Mouse (Mus musculus): ENCODE results near the gene Dock10. TPM values are rescaled to one million over a fixed set of nuclear protein-coding genes. Genes with fewer than 3 reads are reported as not detected.

Gene Dock10
- polyA plus RNA-seq, 1 experiment, result 43.0 TPM

- no peak for DNase-seq (ENCODE audit: extremely low spot score in 1 of 2, low spot score in 1 of 2)
Observed at GRCm38 (mm10) chr1:80659465-80660245, 98.7 kb downstream of the Dock10 start.

GRCm38 (mm10) chr1:80656389-80656788 lies 101.9 kb downstream of the Dock10 start:
- no peak for DNase-seq (ENCODE audit: extremely low spot score in 1 of 2, low spot score in 1 of 2)

- DNase-seq (ENCODE audit: extremely low spot score in 1 of 2, low spot score in 1 of 2), result no peak
Observed at GRCm38 (mm10) chr1:80655854-80656253, 102.5 kb downstream of the Dock10 start.

- DNase-seq (ENCODE audit: extremely low spot score in 1 of 2, low spot score in 1 of 2), result no peak
Observed at GRCm38 (mm10) chr1:80655195-80655594, 103.1 kb downstream of the Dock10 start.

GRCm38 (mm10) chr1:80654177-80654576 lies 104.2 kb downstream of the Dock10 start:
- DNase-seq (ENCODE audit: extremely low spot score in 1 of 2, low spot score in 1 of 2), result no peak

GRCm38 (mm10) chr1:80652803-80653202 lies 105.5 kb downstream of the Dock10 start:
- no peak for DNase-seq (ENCODE audit: extremely low spot score in 1 of 2, low spot score in 1 of 2)

- DNase-seq (ENCODE audit: extremely low spot score in 1 of 2, low spot score in 1 of 2), result no peak
Observed at GRCm38 (mm10) chr1:80652083-80652482, 106.2 kb downstream of the Dock10 start.

DNA sequence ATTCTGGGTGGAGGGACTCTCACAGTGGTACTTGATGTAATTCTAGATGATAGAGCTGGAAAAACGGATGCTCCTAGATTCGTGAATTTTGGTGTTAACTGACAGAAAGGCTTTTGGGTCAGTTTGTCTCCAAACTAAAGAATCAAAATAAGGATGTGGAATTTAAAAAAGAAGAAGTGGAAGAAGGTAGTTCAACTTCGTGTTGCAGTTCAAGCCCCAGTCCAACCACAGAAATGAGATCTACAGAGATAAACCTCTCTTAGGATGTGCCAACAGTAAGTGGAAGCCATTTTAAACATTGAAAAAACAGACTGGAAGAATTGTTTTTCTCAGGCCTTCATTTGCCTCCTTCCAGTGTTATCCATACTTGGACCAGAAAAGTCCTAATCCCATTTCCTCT lies 111.7 kb downstream of the Dock10 start:
- no peak for DNase-seq (ENCODE audit: extremely low spot score in 1 of 2, low spot score in 1 of 2)

GRCm38 (mm10) chr1:80643866-80644451 lies 114.4 kb downstream of the Dock10 start:
- DNase-seq (ENCODE audit: extremely low spot score in 1 of 2, low spot score in 1 of 2), result no peak

DNA sequence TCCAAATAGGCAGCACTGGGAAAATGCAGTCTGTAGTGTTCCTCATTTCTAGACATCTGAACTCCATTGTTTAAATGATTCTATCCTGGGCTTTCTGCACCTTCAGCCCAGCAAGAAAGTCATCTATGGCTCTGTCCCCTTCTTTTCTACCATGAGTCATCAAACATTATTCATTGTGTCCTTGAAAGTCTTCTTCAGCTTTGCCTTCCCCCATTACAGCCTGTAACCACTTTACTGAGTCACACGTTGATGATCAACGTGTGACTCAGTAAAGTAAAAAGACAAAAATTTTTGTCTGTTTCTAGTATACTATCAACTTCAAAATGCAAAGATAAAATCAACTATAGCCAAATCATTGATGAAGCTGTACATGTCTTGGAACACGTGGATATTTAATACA lies 116.5 kb downstream of the Dock10 start:
- DNase-seq (ENCODE audit: extremely low spot score in 1 of 2, low spot score in 1 of 2), result no peak

GRCm38 (mm10) chr1:80641288-80641687 lies 117.0 kb downstream of the Dock10 start:
- no peak for DNase-seq (ENCODE audit: extremely low spot score in 1 of 2, low spot score in 1 of 2)

- DNase-seq (ENCODE audit: extremely low spot score in 1 of 2, low spot score in 1 of 2), result no peak
Observed at GRCm38 (mm10) chr1:80639553-80639952, 118.8 kb downstream of the Dock10 start.

DNA sequence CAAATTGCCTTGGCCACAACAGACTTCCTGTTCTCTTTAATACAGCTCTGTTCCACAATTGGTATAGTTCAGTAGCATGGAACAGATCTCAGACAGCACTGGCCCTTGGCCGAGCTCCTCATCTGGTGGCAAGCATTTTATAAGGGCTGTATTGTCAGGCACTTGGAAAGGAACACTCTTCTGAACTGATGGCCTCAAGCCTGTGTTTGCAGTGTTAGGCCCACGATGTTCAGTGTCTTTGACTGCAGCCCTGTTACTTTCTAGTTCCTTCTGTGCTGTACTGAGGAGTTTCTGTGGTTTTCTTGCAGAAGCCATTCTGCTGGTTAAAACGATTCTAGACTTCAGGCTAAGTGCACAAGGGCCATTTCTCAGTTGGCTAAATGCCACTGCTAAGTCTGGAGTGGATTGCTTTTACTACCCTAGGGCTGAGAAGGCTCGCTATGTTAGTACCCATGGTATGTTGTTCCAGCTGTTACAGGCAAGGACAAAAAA lies 121.1 kb downstream of the Dock10 start:
- DNase-seq (ENCODE audit: extremely low spot score in 1 of 2, low spot score in 1 of 2), result peak; percentile 29 to 51

DNA sequence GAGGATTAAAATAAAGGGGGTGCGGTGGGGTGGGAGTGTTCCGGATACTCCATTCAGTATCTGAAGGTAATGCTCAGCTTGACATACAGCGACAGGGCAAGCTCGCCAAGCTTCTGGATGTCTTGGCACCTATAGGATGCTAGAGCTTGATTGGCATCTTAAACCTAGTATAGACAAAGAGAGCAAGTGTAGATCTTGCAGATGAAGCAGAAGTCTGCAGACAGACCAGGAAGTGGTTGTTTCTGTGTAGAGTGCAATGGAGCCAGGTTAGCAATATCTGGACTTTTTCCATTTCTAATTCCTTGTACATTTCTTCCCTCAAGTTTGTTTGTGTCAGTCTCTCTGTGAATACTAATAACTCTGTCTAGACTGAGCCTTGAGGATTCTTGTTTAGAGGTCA lies 122.5 kb downstream of the Dock10 start:
- DNase-seq (ENCODE audit: extremely low spot score in 1 of 2, low spot score in 1 of 2), result no peak

DNA sequence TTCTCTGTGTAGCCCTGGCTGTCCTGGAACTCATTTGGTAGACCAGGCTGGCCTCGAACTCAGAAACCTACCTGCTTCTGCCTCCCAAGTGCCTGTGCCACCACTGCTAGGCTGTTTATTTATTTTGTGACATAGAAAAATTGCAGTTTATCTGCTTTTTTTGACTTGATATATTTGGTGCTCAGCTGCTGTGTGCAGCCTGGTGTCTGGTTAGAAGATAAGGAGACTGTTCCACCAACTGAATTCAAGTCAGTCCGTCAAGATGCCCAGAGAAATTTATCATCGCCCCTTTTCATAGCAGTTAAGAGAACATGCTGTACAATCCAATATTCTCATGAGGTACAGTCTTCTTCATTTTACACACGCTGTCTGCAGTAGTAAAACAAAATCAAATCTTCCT lies 124.8 kb downstream of the Dock10 start:
- DNase-seq (ENCODE audit: extremely low spot score in 1 of 2, low spot score in 1 of 2), result no peak

DNA sequence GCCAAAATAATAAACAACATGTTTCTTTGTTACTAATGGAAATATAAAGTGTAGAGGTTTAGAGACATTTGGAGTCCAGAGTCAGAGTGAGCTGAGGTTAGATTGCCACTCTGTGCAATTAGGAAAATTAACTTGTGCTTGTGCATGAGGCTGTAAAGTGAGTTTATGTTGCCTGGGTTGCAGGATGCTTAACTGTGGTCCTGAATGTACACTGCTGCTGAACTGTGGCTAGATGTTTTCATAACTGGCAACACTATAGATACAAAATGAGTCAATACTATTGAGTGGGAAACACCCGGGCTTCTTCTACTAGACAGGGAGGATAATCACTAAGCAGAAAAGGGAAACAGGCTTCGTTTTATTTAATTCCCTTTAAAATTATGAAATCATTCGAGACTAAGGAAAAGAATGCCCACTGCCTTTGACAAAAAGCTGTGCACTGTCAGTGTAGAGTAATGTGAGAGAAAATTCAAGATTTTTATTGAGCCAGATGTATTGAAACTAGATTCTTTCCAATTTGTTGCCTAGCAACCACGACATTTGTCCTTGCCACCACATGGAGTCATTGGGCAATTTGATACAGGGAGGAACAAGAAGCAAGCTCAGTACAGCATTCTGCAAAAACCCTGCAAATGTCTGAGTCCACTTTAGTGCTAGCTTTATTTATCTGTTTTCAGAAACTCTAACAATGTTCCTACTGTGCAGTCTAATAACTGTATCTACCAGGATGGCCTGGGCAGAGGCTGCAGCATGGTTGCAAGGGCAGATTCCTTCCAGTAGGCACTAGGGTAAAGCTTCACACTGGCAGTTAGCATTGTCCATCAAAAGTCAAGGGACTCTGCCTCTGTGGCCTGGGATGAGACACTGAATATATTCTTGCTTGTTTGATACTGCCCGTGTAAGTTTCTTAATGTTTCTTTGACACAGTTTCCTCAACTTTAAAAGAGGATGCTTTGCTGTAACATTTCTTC lies 127.9 kb downstream of the Dock10 start:
- DNase-seq (ENCODE audit: extremely low spot score in 1 of 2, low spot score in 1 of 2), result peak in 1 of 2 experiments; percentile 35

GRCm38 (mm10) chr1:80628054-80628453 lies 130.3 kb downstream of the Dock10 start:
- no peak for DNase-seq (ENCODE audit: extremely low spot score in 1 of 2, low spot score in 1 of 2)

GRCm38 (mm10) chr1:80626800-80627199 lies 131.5 kb downstream of the Dock10 start:
- DNase-seq (ENCODE audit: extremely low spot score in 1 of 2, low spot score in 1 of 2), result no peak

DNA sequence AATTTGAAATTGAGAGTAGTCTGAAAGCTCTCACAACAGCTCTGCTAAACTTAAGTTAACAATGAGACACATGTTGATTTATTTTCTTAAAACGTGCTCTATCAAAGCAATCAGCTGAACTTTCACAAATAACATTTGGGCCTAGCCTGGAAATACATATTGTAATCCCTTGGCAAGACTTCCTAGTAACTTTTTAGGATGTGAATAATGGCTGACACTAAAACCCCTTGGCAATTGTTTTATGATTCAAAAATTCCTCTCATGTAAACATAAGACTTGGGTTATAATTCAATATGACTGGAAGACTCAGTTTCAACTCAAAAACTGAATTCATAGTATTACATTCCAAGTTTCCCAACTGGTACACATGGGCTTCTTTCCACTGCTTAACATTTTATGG lies 133.0 kb downstream of the Dock10 start:
- no peak for DNase-seq (ENCODE audit: extremely low spot score in 1 of 2, low spot score in 1 of 2)

DNA sequence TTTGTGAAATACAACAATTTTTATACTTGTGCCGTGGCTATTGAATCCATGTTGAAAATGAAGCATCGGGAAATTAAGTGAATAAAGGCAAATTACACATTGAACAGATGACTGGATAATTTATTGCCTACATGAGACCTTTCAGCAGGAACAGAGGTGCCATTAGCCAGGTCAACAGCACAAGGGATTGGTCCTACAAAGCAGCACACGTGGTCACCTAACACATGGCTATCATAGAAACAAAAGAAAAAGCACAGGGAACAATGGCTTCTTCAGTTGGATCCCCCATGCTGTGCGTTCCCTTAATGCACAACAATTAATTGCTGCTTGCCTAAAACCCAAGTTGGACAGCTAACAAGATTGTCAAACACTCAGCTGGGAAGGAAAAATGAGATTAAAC lies 133.8 kb downstream of the Dock10 start:
- DNase-seq (ENCODE audit: extremely low spot score in 1 of 2, low spot score in 1 of 2), result no peak

- no peak for DNase-seq (ENCODE audit: extremely low spot score in 1 of 2, low spot score in 1 of 2)
Observed at GRCm38 (mm10) chr1:80622646-80623045, 135.7 kb downstream of the Dock10 start.

Data from frontal cortex, adult 2 months (tissue).